Mouse (Mus musculus) layer of hippocampus, adult 9-10 months (tissue): ENCODE measurements at regions not wholly inside any gene's neighbourhood (a gene's known extent, or its start where the extent isn't known, plus 50 kb on each side); places are given as distances from the start of the nearest gene placed in this dataset.
"Not testable (repeated sequence)": the region's sequence is repeated elsewhere in the genome, so short reads cannot be mapped to it uniquely, and the experiment has no call there.

Experiments used
- DNase-seq: peaks from one replicate; pipeline ENCODE4 v3.0.0; 2022; ENCODE audit warnings: low spot score

GRCm38 (mm10) chr10:85242701-85243100 is 57.8 kb upstream of the Cry1 start:
- DNase-seq: no peak

GRCm38 (mm10) chr10:85243556-85243955 is 58.7 kb upstream of the Cry1 start:
- DNase-seq: no peak

GRCm38 (mm10) chr10:85265746-85266145 is 80.9 kb upstream of the Cry1 start:
- DNase-seq: peak; percentile 4

DNA sequence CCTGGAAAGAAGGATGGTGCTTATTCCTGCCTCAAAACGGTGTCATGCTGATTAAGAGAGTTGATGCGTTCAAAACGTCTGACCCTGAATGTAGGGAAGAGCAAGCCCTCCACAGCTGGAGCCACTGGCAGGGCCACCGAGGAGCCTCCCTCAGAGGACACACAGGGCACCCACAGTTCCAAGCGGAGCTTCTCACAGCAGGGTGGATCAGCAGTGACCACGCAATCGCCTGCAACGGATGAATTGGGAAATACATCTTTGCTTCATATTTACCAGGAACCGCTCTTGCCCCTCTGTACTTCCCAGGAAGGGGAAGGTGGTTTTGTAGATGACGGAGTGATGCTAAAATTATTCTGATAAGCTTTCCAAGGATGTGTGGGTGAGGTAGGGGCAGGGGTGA is 81.3 kb upstream of the Cry1 start:
- no peak for DNase-seq

- DNase-seq: no peak
These were observed 81.9 kb upstream of the Cry1 start for GRCm38 (mm10) chr10:85266796-85267195.

DNA sequence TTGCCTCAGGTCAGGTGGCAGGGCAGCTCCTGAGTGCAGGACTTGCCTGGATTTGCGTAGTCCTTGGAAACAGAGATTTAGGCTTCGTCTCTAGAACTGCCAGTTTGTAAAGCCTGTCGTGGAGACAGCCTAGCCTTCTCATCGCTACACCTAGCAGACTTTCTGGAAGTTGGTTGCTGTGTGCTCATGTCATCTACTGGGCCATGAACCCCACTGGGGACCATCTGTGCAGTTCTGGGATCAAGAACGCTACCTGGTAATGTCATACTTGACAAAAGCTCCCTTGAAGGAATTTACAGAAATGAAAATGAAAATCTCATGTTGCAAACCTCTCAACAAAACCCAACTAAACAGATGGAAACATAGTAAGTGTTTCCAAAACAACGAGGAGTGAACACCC is 85.3 kb upstream of the Cry1 start:
- DNase-seq: no peak

GRCm38 (mm10) chr10:85276793-85277192 is 91.9 kb upstream of the Cry1 start:
- DNase-seq: no peak

- DNase-seq: no peak
These were observed 94.7 kb upstream of the Btbd11 start for GRCm38 (mm10) chr10:85291733-85292476.

DNA sequence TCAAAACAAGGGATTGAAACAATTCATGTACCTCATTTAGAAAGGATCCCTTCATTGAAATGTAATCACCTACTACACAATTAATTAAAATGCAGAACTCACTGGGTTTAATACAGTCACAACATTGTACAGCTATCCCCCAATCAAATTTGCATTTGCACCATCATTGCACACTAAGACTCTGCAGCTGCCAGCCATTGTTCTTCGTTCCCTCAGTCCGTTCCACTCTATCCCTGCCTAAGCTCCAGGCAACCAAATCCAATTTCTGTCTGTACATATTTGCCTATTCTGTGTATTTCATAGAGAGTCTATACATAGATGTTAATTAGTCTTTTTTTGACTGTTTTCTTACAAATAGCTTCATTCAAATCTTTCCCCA is 94.1 kb upstream of the Btbd11 start:
- no peak for DNase-seq

DNA sequence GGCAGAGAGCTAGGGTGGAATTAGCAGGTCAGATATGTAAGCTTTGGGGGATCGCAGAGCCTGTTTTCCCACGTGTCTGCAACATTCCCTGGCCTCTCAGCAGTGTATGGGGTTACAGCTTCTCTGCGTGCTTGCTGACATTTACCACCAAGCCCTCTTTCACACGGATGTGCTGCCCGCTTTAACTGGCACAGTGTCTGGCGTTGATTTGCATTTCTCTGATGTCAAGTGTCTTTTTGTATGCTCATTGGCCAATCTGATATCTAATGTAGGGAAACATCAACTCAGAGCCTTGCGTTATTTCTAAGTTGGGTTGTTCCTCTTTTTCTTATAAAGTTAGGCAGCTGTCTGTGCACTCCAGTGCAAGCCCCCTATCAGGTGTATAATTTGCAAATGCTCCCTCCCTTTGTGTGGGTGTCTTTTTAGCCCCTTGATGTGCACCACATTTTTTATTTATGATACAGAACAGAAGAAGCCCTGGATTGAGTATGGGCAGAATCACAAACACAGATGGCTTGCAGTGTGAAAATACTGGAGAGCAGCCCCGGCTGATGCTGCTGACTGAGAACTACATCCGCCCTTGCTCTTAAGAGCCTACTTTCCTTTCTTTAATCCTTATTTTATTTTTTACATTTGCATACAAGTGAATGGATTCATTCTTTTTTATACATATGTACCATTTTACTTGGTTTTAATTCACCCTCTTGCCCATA is 93.4 kb upstream of the Btbd11 start:
- no peak for DNase-seq

DNA sequence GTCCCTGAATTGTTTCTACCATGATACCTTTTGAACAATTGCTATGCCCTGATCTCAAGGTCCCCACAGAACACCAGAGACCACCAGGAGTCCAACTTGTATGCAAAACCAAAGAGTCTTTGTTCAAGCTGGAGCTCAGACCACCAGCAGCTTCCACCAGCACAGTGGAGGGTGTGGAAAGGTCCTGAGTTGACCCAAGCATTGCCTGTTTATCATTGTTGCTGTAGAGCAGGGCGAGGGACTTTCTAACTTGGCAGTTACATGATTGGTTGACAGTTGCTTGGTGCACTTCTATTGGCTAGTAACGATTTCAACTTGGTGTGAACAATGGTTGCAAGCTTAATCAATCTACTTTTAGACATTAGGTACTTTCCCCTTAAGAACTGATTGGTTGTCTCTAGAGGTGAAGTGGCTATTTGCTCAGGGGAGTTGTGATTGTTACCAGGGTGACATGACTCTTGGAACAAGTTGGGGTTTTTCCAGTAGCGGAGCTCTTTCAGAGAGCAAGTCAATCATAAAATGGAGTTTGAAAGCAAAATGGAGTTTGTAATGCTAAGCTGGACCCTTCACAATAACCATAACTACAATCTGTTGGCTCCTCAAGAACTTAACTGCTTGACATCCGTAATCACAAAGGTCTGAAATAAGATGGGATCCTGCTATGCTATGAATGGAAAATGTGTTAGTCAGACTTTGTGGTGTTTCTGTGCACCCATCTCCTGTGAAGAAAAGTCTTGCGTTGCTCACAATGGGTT is 91.3 kb upstream of the Btbd11 start:
- DNase-seq: no peak

DNA sequence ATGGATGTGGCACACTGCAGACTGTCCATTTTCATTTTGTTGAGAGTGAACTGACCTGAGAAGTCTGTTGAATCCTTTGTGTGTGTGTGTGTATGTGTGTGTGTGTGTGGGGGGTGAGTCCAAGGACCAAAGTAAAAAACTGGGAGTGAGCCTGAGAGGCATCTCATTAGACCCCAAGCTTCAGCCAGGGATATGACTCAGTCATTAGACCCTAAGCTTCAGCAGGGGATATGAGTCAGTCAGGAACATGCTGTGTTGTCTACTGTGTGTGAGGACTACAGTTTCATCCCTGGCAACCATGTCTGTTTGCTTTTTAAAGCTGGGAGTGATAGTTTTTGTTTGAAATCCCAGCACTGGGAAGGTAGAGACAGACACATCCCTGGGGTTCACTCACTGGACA is 74.8 kb upstream of the Btbd11 start:
- DNase-seq: no peak

DNA sequence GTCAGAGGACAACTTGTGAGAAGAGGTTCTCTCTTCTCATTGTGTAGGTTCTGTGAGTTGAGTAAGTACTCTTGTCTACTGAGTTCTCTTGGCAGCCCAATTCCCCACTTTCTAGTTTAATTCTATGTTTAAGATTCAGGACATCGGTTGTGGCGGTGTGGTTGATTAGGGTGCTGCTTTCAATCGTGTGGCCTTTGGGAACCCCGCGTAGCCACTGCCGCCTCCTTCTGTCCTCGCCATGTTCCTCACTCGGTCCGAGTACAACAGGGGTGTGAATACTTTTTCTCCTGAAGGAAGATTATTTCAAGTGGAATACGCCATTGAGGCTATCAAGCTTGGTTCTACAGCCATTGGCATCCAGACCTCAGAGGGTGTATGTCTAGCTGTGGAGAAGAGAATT is 73.3 kb upstream of the Btbd11 start:
- not testable (repeated sequence) for DNase-seq

GRCm38 (mm10) chr10:85320971-85321370 is 65.6 kb upstream of the Btbd11 start:
- no peak for DNase-seq

- DNase-seq: no peak
These were observed 64.3 kb upstream of the Btbd11 start for GRCm38 (mm10) chr10:85322280-85322679.

DNA sequence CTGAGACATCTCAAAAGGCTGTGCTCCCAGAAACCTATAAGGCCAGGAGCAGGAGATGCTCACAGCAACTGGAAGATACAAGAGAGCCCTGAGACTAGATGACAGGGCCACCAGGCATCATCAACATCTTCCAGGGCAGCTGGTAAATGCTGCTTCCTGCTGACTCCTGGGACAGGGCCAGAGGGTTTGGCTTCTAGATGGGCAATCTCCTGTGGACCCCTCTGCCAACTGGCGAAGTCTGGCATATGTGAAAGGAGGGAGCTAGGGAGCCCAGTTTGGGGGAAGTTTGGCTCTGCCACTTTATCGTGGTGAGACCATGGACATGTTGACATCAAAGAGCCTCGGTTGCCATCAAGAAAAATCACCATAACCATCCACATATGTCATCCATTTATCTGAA is 57.2 kb upstream of the Btbd11 start:
- no peak for DNase-seq

DNA sequence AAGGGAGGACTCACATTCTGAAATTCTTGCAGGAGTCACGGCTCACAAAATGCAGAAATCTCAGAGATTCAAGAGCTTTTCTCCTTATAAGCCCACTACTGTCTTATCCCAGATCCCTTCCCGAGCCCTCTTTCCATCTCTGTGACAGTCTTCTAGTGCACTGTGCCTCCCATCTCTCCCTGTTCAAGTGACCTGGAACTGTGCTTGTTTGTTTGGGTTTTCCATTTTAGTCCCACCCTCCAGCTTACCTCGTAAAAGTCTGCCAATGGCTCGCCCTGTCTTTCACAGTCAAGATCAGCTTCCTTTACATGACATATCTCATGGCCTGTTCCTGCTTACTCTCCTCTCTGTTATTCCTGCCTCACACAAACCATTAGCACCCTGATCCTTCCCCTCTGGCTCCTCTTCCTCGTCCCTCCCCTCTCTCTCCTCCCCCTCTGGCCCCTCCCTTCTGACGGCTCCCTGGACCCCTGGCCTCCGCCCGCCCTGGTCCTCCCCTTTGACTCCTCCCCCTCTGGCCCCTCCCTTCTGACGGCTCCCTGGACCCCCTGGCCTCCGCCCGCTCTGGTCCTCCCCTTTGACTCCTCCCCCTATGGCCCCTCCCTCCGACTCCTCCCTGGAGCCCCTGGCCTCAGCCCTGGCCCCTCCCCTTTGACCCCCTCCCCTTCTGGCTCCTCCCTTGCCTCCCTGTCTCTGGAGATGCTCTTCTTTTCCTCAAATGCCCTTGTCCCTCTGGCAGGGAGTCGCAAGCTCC is 55.5 kb upstream of the Btbd11 start:
- no peak for DNase-seq
